Mouse (Mus musculus): ENCODE data around the gene Ldlrad2. TPM values are rescaled to one million over a fixed set of nuclear protein-coding genes. Genes with fewer than 3 reads are reported as not detected.
A peak's percentile ranks its signal among the peaks of the same experiment; 100 is the strongest.

The Ldlrad2 gene
- total and polyA plus RNA-seq, 2 experiments from 2014 or later, result 0.40 TPM; not detected in 1

- WGBS, result 31% methylated on average over 3 of the region's 3 CpGs
- peaks cover 3% of the 10 kb centered on the region; the same call in 1 of the 2 replicates for H3K27me3 ChIP-seq (ENCODE audit: insufficient read depth, low read length)
Measured at GRCm38 (mm10) chr4:137581815-137582214, 7.4 kb upstream of the Ldlrad2 start.

GRCm38 (mm10) chr4:137580299-137580698 is 5.9 kb upstream of the Ldlrad2 start:
- Histone ChIP-seq H3K27me3 (ENCODE audit: insufficient read depth, low read length) (peaks cover 3% of the 10 kb centered on the region; the same call in 1 of the 2 replicates), H3K4me3 (ENCODE audit: low read length) (no peak overlapping the region), H3K9me3 (ENCODE audit: low read length) (no peaks in the 10 kb centered on the region), H3K9ac (replicated peaks; ENCODE audit: low read length) (no peak overlapping the region), H3K27ac (no peak overlapping the region), H3K36me3 (ENCODE audit: insufficient read depth, low read length) (no peaks in the 10 kb centered on the region), H3K4me1 (ENCODE audit: insufficient read depth, low read length) (peaks cover 5% of the 10 kb centered on the region; the same call in 1 of the 2 replicates), H3K4me2 (ENCODE audit: low read depth, low read length) (no peak overlapping the region)
- no peak for TF ChIP-seq CTCF (IDR thresholded peaks at IDR 0.05; ENCODE audit: low read depth)
- 72% methylated on average over 2 of the region's 2 CpGs for WGBS
- ATAC-seq (no peak), DNase-seq (ENCODE audit: low spot score) (no peak)

More at GRCm38 (mm10) chr4:137581815-137582214, 7.4 kb upstream of the Ldlrad2 start:
- Histone ChIP-seq H3K4me1 (ENCODE audit: insufficient read depth, low read length) (peaks cover 5% of the 10 kb centered on the region; the same call in 1 of the 2 replicates), H3K36me3 (ENCODE audit: insufficient read depth, low read length) (no peaks in the 10 kb centered on the region), H3K27ac (no peak overlapping the region), H3K9me3 (ENCODE audit: low read length) (no peaks in the 10 kb centered on the region), H3K9ac (replicated peaks; ENCODE audit: low read length) (no peak overlapping the region), H3K4me2 (ENCODE audit: low read depth, low read length) (no peak overlapping the region), H3K4me3 (ENCODE audit: low read length) (no peak overlapping the region)
- TF ChIP-seq CTCF (IDR thresholded peaks at IDR 0.05; ENCODE audit: low read depth), result no peak
- ATAC-seq, result no peak
- no peak for DNase-seq (ENCODE audit: low spot score)

GRCm38 (mm10) chr4:137579789-137580188 is 5.4 kb upstream of the Ldlrad2 start:
- H3K9ac ChIP-seq (replicated peaks; ENCODE audit: low read length), result no peak overlapping the region
- no peak overlapping the region for H3K27ac ChIP-seq
- H3K4me2 ChIP-seq (ENCODE audit: low read depth, low read length), result no peak overlapping the region
- ATAC-seq, result no peak
- peaks cover 5% of the 10 kb centered on the region; the same call in 1 of the 2 replicates for H3K4me1 ChIP-seq (ENCODE audit: insufficient read depth, low read length)
- TF ChIP-seq CTCF (IDR thresholded peaks at IDR 0.05; ENCODE audit: low read depth), result no peak
- no peaks in the 10 kb centered on the region for H3K36me3 ChIP-seq (ENCODE audit: insufficient read depth, low read length)
- WGBS, result 63% methylated on average over 4 of the region's 4 CpGs
- H3K4me3 ChIP-seq (ENCODE audit: low read length), result no peak overlapping the region
- no peaks in the 10 kb centered on the region for H3K9me3 ChIP-seq (ENCODE audit: low read length)
- peaks cover 3% of the 10 kb centered on the region; the same call in 1 of the 2 replicates for H3K27me3 ChIP-seq (ENCODE audit: insufficient read depth, low read length)
- DNase-seq (ENCODE audit: low spot score), result no peak

- Histone ChIP-seq H3K27me3 (ENCODE audit: insufficient read depth, low read length) (peaks cover 3% of the 10 kb centered on the region; the same call in 1 of the 2 replicates), H3K36me3 (ENCODE audit: insufficient read depth, low read length) (no peaks in the 10 kb centered on the region), H3K4me1 (ENCODE audit: insufficient read depth, low read length) (peaks cover 5% of the 10 kb centered on the region; the same call in 1 of the 2 replicates), H3K27ac (no peak overlapping the region), H3K4me3 (ENCODE audit: low read length) (peak overlapping the region; percentile 29), H3K9me3 (ENCODE audit: low read length) (no peaks in the 10 kb centered on the region), H3K4me2 (ENCODE audit: low read depth, low read length) (peak overlapping the region; percentile 59), H3K9ac (replicated peaks; ENCODE audit: low read length) (no peak overlapping the region)
- ATAC-seq, result peak; percentile 71
- TF ChIP-seq CTCF (IDR thresholded peaks at IDR 0.05; ENCODE audit: low read depth), result peak; percentile 79
- peak; percentile 63 for DNase-seq (ENCODE audit: low spot score)
- WGBS, result 5% methylated on average over 39 of the region's 39 CpGs
Measured at GRCm38 (mm10) chr4:137578181-137578845, 3.9 kb upstream of the Ldlrad2 start.

- no peak overlapping the region for H3K27ac ChIP-seq
- ATAC-seq (no peak), DNase-seq (ENCODE audit: low spot score) (no peak)
Measured at GRCm38 (mm10) chr4:137577486-137577885, 3.1 kb upstream of the Ldlrad2 start.

GRCm38 (mm10) chr4:137569873-137570272 is 4.5 kb downstream of the Ldlrad2 start:
- 75% methylated on average over 9 of the region's 9 CpGs for WGBS
- Histone ChIP-seq H3K4me1 (ENCODE audit: insufficient read depth, low read length) (no peaks in the 10 kb centered on the region), H3K4me3 (ENCODE audit: low read length) (no peak overlapping the region), H3K27me3 (ENCODE audit: insufficient read depth, low read length) (no peaks in the 10 kb centered on the region), H3K9me3 (ENCODE audit: low read length) (no peaks in the 10 kb centered on the region), H3K9ac (replicated peaks; ENCODE audit: low read length) (no peak overlapping the region), H3K27ac (no peak overlapping the region), H3K4me2 (ENCODE audit: low read depth, low read length) (no peak overlapping the region), H3K36me3 (ENCODE audit: insufficient read depth, low read length) (no peaks in the 10 kb centered on the region)
- TF ChIP-seq CTCF (IDR thresholded peaks at IDR 0.05; ENCODE audit: low read depth), result no peak
- no peak for DNase-seq (ENCODE audit: low spot score)
- no peak; the same call in 1 of the 2 replicates for ATAC-seq

More at GRCm38 (mm10) chr4:137577486-137577885, 3.1 kb upstream of the Ldlrad2 start:
- WGBS, result 96% methylated on average over 12 of the region's 12 CpGs
- Histone ChIP-seq H3K9ac (replicated peaks; ENCODE audit: low read length) (no peak overlapping the region), H3K27me3 (ENCODE audit: insufficient read depth, low read length) (peaks cover 3% of the 10 kb centered on the region; the same call in 1 of the 2 replicates), H3K4me2 (ENCODE audit: low read depth, low read length) (no peak overlapping the region), H3K4me1 (ENCODE audit: insufficient read depth, low read length) (peaks cover 5% of the 10 kb centered on the region; the same call in 1 of the 2 replicates), H3K4me3 (ENCODE audit: low read length) (no peak overlapping the region), H3K36me3 (ENCODE audit: insufficient read depth, low read length) (no peaks in the 10 kb centered on the region), H3K9me3 (ENCODE audit: low read length) (no peaks in the 10 kb centered on the region)
- TF ChIP-seq CTCF (IDR thresholded peaks at IDR 0.05; ENCODE audit: low read depth), result no peak

All from hindbrain, postnatal 0 days (tissue).